Mouse (Mus musculus): ENCODE data around the gene Sh2b2.
"Not testable (repeated sequence)": the region's sequence is repeated elsewhere in the genome, so short reads cannot be mapped to it uniquely, and the experiment has no call there.

Sh2b2 gene

GRCm38 (mm10) chr5:136240381-136240780 lies 6.0 kb downstream of the Sh2b2 start:
- no peak for DNase-seq (ENCODE audit: low spot score in 2 of 2)

GRCm38 (mm10) chr5:136237607-136238006 lies 8.7 kb downstream of the Sh2b2 start:
- DNase-seq (ENCODE audit: low spot score in 2 of 2), result no peak

GRCm38 (mm10) chr5:136236611-136237010 lies 9.7 kb downstream of the Sh2b2 start:
- no peak for DNase-seq (ENCODE audit: low spot score in 2 of 2)

GRCm38 (mm10) chr5:136230348-136231035 lies 15.9 kb downstream of the Sh2b2 start:
- DNase-seq (ENCODE audit: low spot score in 2 of 2), result no peak

- DNase-seq (ENCODE audit: low spot score in 2 of 2), result no peak
Measured at GRCm38 (mm10) chr5:136226246-136226876, 20.0 kb downstream of the Sh2b2 start.

GRCm38 (mm10) chr5:136218585-136218984 lies 27.8 kb downstream of the Sh2b2 start:
- DNase-seq (ENCODE audit: low spot score in 2 of 2), result no peak

- no peak for DNase-seq (ENCODE audit: low spot score in 2 of 2)
Measured at GRCm38 (mm10) chr5:136217932-136218381, 28.4 kb downstream of the Sh2b2 start.

GRCm38 (mm10) chr5:136217004-136217665 lies 29.2 kb downstream of the Sh2b2 start:
- DNase-seq (ENCODE audit: low spot score in 2 of 2), result no peak

- DNase-seq (ENCODE audit: low spot score in 2 of 2), result no peak
Measured at GRCm38 (mm10) chr5:136215958-136216357, 30.4 kb downstream of the Sh2b2 start.

GRCm38 (mm10) chr5:136215211-136215610 lies 31.1 kb downstream of the Sh2b2 start:
- DNase-seq (ENCODE audit: low spot score in 2 of 2), result no peak

GRCm38 (mm10) chr5:136213716-136214115 lies 32.6 kb downstream of the Sh2b2 start:
- no peak for DNase-seq (ENCODE audit: low spot score in 2 of 2)

- DNase-seq (ENCODE audit: low spot score in 2 of 2), result no peak
Measured at GRCm38 (mm10) chr5:136212716-136213115, 33.6 kb downstream of the Sh2b2 start.

- not testable (repeated sequence) for DNase-seq (ENCODE audit: low spot score in 2 of 2)
Measured at GRCm38 (mm10) chr5:136211341-136212102, 34.8 kb downstream of the Sh2b2 start.

- no peak for DNase-seq (ENCODE audit: low spot score in 2 of 2)
Measured at GRCm38 (mm10) chr5:136210549-136210948, 35.8 kb downstream of the Sh2b2 start.

GRCm38 (mm10) chr5:136201832-136202231 lies 44.5 kb downstream of the Sh2b2 start:
- DNase-seq (ENCODE audit: low spot score in 2 of 2), result peak in 1 of 2 experiments; percentile 70

- DNase-seq (ENCODE audit: low spot score in 2 of 2), result no peak
Measured at GRCm38 (mm10) chr5:136199526-136199925, 46.8 kb downstream of the Sh2b2 start.

- peak; percentile 88 to 92 for DNase-seq (ENCODE audit: low spot score in 2 of 2)
Measured at GRCm38 (mm10) chr5:136198474-136199391, 47.6 kb downstream of the Sh2b2 start, which contains the start of gene Prkrip1. TSS of gene Prkrip1 (minus strand) at chr5:136198963.

- no peak for DNase-seq (ENCODE audit: low spot score in 2 of 2)
Measured at GRCm38 (mm10) chr5:136191870-136192269, 54.5 kb downstream of the Sh2b2 start.

- DNase-seq (ENCODE audit: low spot score in 2 of 2), result peak in 1 of 2 experiments; percentile 45
Measured at GRCm38 (mm10) chr5:136186723-136187122, 59.6 kb downstream of the Sh2b2 start.

GRCm38 (mm10) chr5:136183766-136184165 lies 62.6 kb downstream of the Sh2b2 start:
- DNase-seq (ENCODE audit: low spot score in 2 of 2), result no peak

- DNase-seq (ENCODE audit: low spot score in 2 of 2), result no peak
Measured at GRCm38 (mm10) chr5:136182830-136183229, 63.5 kb downstream of the Sh2b2 start.

All from frontal cortex, postnatal 14 days (tissue).